Mouse (Mus musculus) CH12.LX (cell line): ENCODE measurements around the gene Tmem178b. TPM values are rescaled to one million over a fixed set of nuclear protein-coding genes. Genes with fewer than 3 reads are reported as not detected.

ENCODE experiments used
- DNase-seq: peaks from one replicate; pipeline ENCODE4 v3.0.0-alpha.2; 2013; ENCODE audit errors: extremely low read depth
- H3K27ac ChIP-seq: 2 replicates; pipeline ENCODE4 v1.5.1; 2012; ENCODE audit warnings: low read depth, mild to moderate bottlenecking, control low read depth, moderate library complexity; ENCODE audit not compliant: insufficient read depth
- H3K27me3 ChIP-seq: replicated peaks from 2 replicates; pipeline ENCODE3; 2012; ENCODE audit warnings: inconsistent platforms
- H3K36me3 ChIP-seq, 2 experiments: replicated peaks in 1 of 2; 2 replicates each; pipeline versions ENCODE3 to v1.6.1; 2012; ENCODE audit warnings: inconsistent platforms in 1 of 2, low read length in 1 of 2, mild to moderate bottlenecking in 1 of 2, mixed read lengths in 1 of 2, moderate library complexity in 1 of 2; ENCODE audit not compliant: control insufficient read depth in 1 of 2, insufficient read depth in 1 of 2
- H3K4me1 ChIP-seq, 2 experiments: 2 replicates each; pipeline ENCODE4 v1.6.1; 2012; ENCODE audit warnings: inconsistent platforms in 1 of 2, moderate library complexity in 1 of 2; ENCODE audit not compliant: insufficient read depth in 2 of 2, control insufficient read depth in 1 of 2
- H3K4me2 ChIP-seq: 2 replicates; pipeline ENCODE4 v1.6.1; 2012; ENCODE audit warnings: low read depth, mild to moderate bottlenecking, control low read depth; ENCODE audit not compliant: poor library complexity, insufficient read depth, severe bottlenecking
- H3K4me3 ChIP-seq, 3 experiments: fragments of 150-350 bp in 1 of 3; sonication (generic) in 1 of 3; replicated peaks in 1 of 3; 2 replicates each; pipeline versions ENCODE3 to v1.5.1; 2011 to 2012; ENCODE audit warnings: low read depth in 2 of 3, low read length in 2 of 3, mild to moderate bottlenecking in 2 of 3, moderate library complexity in 2 of 3, control low read depth in 1 of 3, improper control_type of control experiment in 1 of 3, inconsistent platforms in 1 of 3, mixed read lengths in 1 of 3; ENCODE audit not compliant: poor library complexity in 1 of 3
- H3K79me2 ChIP-seq: replicated peaks from 2 replicates; pipeline ENCODE4 v1.6.1; 2012; ENCODE audit warnings: mild to moderate bottlenecking, moderate library complexity; ENCODE audit not compliant: control insufficient read depth, poor library complexity, insufficient read depth, severe bottlenecking; ENCODE audit errors: extremely low read depth
- H3K9ac ChIP-seq: 2 replicates; pipeline ENCODE4 v1.6.1; 2012; ENCODE audit warnings: low read depth, mild to moderate bottlenecking, control low read depth, moderate library complexity; ENCODE audit not compliant: insufficient read depth
- H3K9me3 ChIP-seq: replicated peaks from 2 replicates; pipeline ENCODE3; 2012; ENCODE audit warnings: low read length, inconsistent platforms, mixed read lengths
- BHLHE40 ChIP-seq: IDR thresholded peaks from 2 replicates; pipeline ENCODE4 v1.6.1; 2011; ENCODE audit warnings: mild to moderate bottlenecking, low read depth, low read length, improper control_type of control experiment
- CHD2 ChIP-seq: IDR thresholded peaks from 2 replicates; pipeline ENCODE4 v1.6.1; 2011; ENCODE audit warnings: low read length, improper control_type of control experiment
- CTCF ChIP-seq, 2 experiments: IDR thresholded peaks in 1 of 2; conservative IDR thresholded peaks in 1 of 2; 2 replicates each; pipeline ENCODE4 v1.5.1; 2011 to 2012; ENCODE audit warnings: low read depth in 2 of 2, low read length in 2 of 2, improper control_type of control experiment in 1 of 2, inconsistent platforms in 1 of 2, mild to moderate bottlenecking in 1 of 2, moderate library complexity in 1 of 2
- E2F4 ChIP-seq: IDR thresholded peaks from 2 replicates; pipeline ENCODE4 v1.6.1; 2011; ENCODE audit warnings: low read depth, low read length, improper control_type of control experiment; ENCODE audit not compliant: insufficient replicate concordance
- ETS1 ChIP-seq: conservative IDR thresholded peaks from 2 replicates; pipeline ENCODE4 v1.6.1; 2012; ENCODE audit warnings: low read depth, mild to moderate bottlenecking, inconsistent platforms, low read length, improper control_type of control experiment, moderate library complexity
- GABPA ChIP-seq: IDR thresholded peaks from 2 replicates; pipeline ENCODE4 v1.6.1; 2012; ENCODE audit warnings: low read depth, low read length, improper control_type of control experiment, inconsistent platforms; ENCODE audit not compliant: insufficient replicate concordance
- HCFC1 ChIP-seq: IDR thresholded peaks from 2 replicates; pipeline ENCODE4 v1.6.1; 2012; ENCODE audit warnings: low read depth, mild to moderate bottlenecking, inconsistent platforms, low read length, improper control_type of control experiment
- IRF4 ChIP-seq: IDR thresholded peaks from 2 replicates; pipeline ENCODE4 v1.6.1; 2014; ENCODE audit warnings: low read depth, mild to moderate bottlenecking, inconsistent platforms, low read length, improper control_type of control experiment
- JUND ChIP-seq: conservative IDR thresholded peaks from 2 replicates; pipeline ENCODE4 v1.6.1; 2011; ENCODE audit warnings: low read depth, low read length, improper control_type of control experiment
- KAT2A ChIP-seq: IDR thresholded peaks from 2 replicates; pipeline ENCODE4 v1.6.1; 2012; ENCODE audit warnings: low read length, improper control_type of control experiment, inconsistent platforms; ENCODE audit not compliant: insufficient replicate concordance
- MAFK ChIP-seq: IDR thresholded peaks from 2 replicates; pipeline ENCODE4 v1.6.1; 2011; ENCODE audit warnings: low read length, improper control_type of control experiment; ENCODE audit not compliant: insufficient replicate concordance
- MAZ ChIP-seq: IDR thresholded peaks from 2 replicates; pipeline ENCODE4 v1.6.1; 2012; ENCODE audit warnings: low read depth, mild to moderate bottlenecking, inconsistent platforms, low read length, improper control_type of control experiment, moderate library complexity
- MXI1 ChIP-seq: IDR thresholded peaks from 2 replicates; pipeline ENCODE4 v1.6.1; 2011; ENCODE audit warnings: mild to moderate bottlenecking, low read depth, low read length, improper control_type of control experiment
- MYC ChIP-seq: IDR thresholded peaks from 2 replicates; pipeline ENCODE4 v1.6.1; 2011; ENCODE audit warnings: low read depth, mild to moderate bottlenecking, improper control_type of control experiment, low read length
- NRF1 ChIP-seq: IDR thresholded peaks from 2 replicates; pipeline ENCODE4 v1.6.1; 2014; ENCODE audit warnings: low read depth, mild to moderate bottlenecking, inconsistent platforms, low read length, improper control_type of control experiment, moderate library complexity
- PAX5 ChIP-seq: IDR thresholded peaks from 2 replicates; pipeline ENCODE4 v1.6.1; 2012; ENCODE audit warnings: low read length, inconsistent platforms, mixed read lengths
- POLR2A ChIP-seq: IDR thresholded peaks from 2 replicates; pipeline ENCODE4 v1.6.1; 2011; ENCODE audit warnings: low read depth, mild to moderate bottlenecking, improper control_type of control experiment, low read length
- RAD21 ChIP-seq: IDR thresholded peaks from 2 replicates; pipeline ENCODE4 v1.6.1; 2011; ENCODE audit warnings: low read depth, mild to moderate bottlenecking, low read length, improper control_type of control experiment, moderate library complexity
- RCOR1 ChIP-seq: conservative IDR thresholded peaks from 2 replicates; pipeline ENCODE4 v1.6.1; 2012; ENCODE audit warnings: low read depth, mild to moderate bottlenecking, inconsistent platforms, low read length, improper control_type of control experiment
- SIN3A ChIP-seq: IDR thresholded peaks from 2 replicates; pipeline ENCODE4 v1.6.1; 2012; ENCODE audit warnings: low read length, improper control_type of control experiment, inconsistent platforms
- SMC3 ChIP-seq: IDR thresholded peaks from 2 replicates; pipeline ENCODE4 v1.6.1; 2011; ENCODE audit warnings: low read depth, low read length, improper control_type of control experiment
- TCF12 ChIP-seq: IDR thresholded peaks from 2 replicates; pipeline ENCODE4 v1.6.1; 2014; ENCODE audit warnings: low read depth, mild to moderate bottlenecking, inconsistent platforms, low read length, improper control_type of control experiment
- USF1 ChIP-seq: IDR thresholded peaks from 2 replicates; pipeline ENCODE4 v1.6.1; 2014; ENCODE audit warnings: low read depth, mild to moderate bottlenecking, inconsistent platforms, low read length, improper control_type of control experiment
- ZC3H11A ChIP-seq: IDR thresholded peaks from 2 replicates; pipeline ENCODE4 v1.6.1; 2012; ENCODE audit warnings: low read depth, mild to moderate bottlenecking, inconsistent platforms, low read length, improper control_type of control experiment
- ZKSCAN1 ChIP-seq: IDR thresholded peaks from 2 replicates; pipeline ENCODE4 v1.6.1; 2012; ENCODE audit warnings: low read depth, inconsistent platforms, low read length, improper control_type of control experiment, borderline replicate concordance
- ZMIZ1 ChIP-seq: IDR thresholded peaks from 2 replicates; pipeline ENCODE4 v1.6.1; 2012; ENCODE audit warnings: low read depth, mild to moderate bottlenecking, inconsistent platforms, low read length, improper control_type of control experiment
- ZNF384 ChIP-seq: IDR thresholded peaks from 2 replicates; pipeline ENCODE4 v1.6.1; 2012; ENCODE audit warnings: low read depth, low read length, improper control_type of control experiment, inconsistent platforms
- dilution Hi-C: fragments of 300-500 bp; cut with MboI; formaldehyde crosslinking; loops from 2 replicates; pipeline ENCODE4 v1.14.3; 2020; ENCODE audit warnings: low sequenced_read_pairs; ENCODE audit not compliant: extremely low pct_unique_long_range_greater_than_20kb, extremely low pct_ligation_motif_present
- in situ Hi-C: fragments of 300-500 bp; cut with MboI; formaldehyde crosslinking; loops from 3 replicates; pipeline ENCODE4 v1.14.3; 2019; ENCODE audit warnings: low sequenced_read_pairs, low pct_ligation_motif_present, low pct_unique_long_range_greater_than_20kb, mixed read lengths
- polyA plus RNA-seq: library from polyadenylated mRNA; unstranded; fragments of >175 nt; gene quantifications from 2 replicates; pipeline ENCODE4 v1.2.1, GENCODE M21; 2012; ENCODE audit warnings: low read depth; ENCODE audit not compliant: insufficient read length
- total RNA-seq, 2 experiments: library from RNA; depleted of rRNA; stranded (reverse); fragments of 300-350 nt in 1 of 2; fragments of >200 nt in 1 of 2; gene quantifications; 2 replicates each; pipeline ENCODE4 v1.2.3; 2012 to 2014

The Tmem178b gene
- total and polyA plus RNA-seq, 3 experiments, result not detected

GRCm38 (mm10) chr6:40091250-40091651, 218.2 kb downstream of the Tmem178b start:
- no peaks in the 10 kb centered on the region for H3K9me3 ChIP-seq
- no peaks in the 10 kb centered on the region for H3K36me3 ChIP-seq
- no peaks in the 10 kb centered on the region for H3K27me3 ChIP-seq
- in situ Hi-C loops, result no loop called here
- no peak overlapping the region for H3K27ac ChIP-seq
- H3K4me3 ChIP-seq, result no peak overlapping the region
- H3K9ac ChIP-seq, result no peak overlapping the region
- H3K4me1 ChIP-seq, result no peaks in the 10 kb centered on the region
- TF ChIP-seq MAFK (no peak), TCF12 (no peak), BHLHE40 (no peak), RCOR1 (no peak), ETS1 (no peak), SIN3A (no peak), ZC3H11A (no peak), MXI1 (no peak), HCFC1 (no peak), POLR2A (no peak), MAZ (no peak), IRF4 (no peak), E2F4 (no peak), CTCF (conservative IDR thresholded peaks at IDR 0.05 in 1 of 2, IDR thresholded peaks at IDR 0.05 in 1 of 2; ENCODE audit: low read depth in 2 of 2, low read length in 2 of 2) (no peak), ZKSCAN1 (no peak), CHD2 (no peak), JUND (no peak), RAD21 (no peak), KAT2A (no peak)
- dilution Hi-C loops, result no loop called here
- no peak overlapping the region for H3K4me2 ChIP-seq
- DNase-seq, result no peak
- no peaks in the 10 kb centered on the region for H3K79me2 ChIP-seq

GRCm38 (mm10) chr6:40098498-40098897, 225.4 kb downstream of the Tmem178b start:
- H3K79me2 ChIP-seq, result no peaks in the 10 kb centered on the region
- no peaks in the 10 kb centered on the region for H3K9me3 ChIP-seq
- H3K27me3 ChIP-seq, result no peaks in the 10 kb centered on the region
- dilution Hi-C loops, result no loop called here
- H3K27ac ChIP-seq, result no peak overlapping the region
- peaks cover 0 to 8% of the 10 kb centered on the region in 2 experiments; a peak in 1 of 4 replicates for H3K4me1 ChIP-seq
- H3K4me3 ChIP-seq, result no peak overlapping the region
- in situ Hi-C loops, result no loop called here
- no peak overlapping the region for H3K9ac ChIP-seq
- H3K36me3 ChIP-seq, result no peaks in the 10 kb centered on the region
- no peak overlapping the region; the same call in 1 of the 2 replicates for H3K4me2 ChIP-seq
- TF ChIP-seq PAX5 (no peak), NRF1 (no peak), MYC (no peak), POLR2A (no peak), IRF4 (no peak), GABPA (no peak), MAZ (no peak), RAD21 (no peak), ZMIZ1 (no peak), ZNF384 (no peak), ETS1 (no peak), BHLHE40 (no peak), USF1 (no peak), SMC3 (no peak), TCF12 (no peak)
- no peak for DNase-seq
